Mouse (Mus musculus) cerebellum, adult 2 months (tissue): ENCODE data around the gene Ccdc3.

ENCODE experiments used
- CTCF ChIP-seq: fragments of 200-500 bp; IDR thresholded peaks from 2 replicates; pipeline ENCODE4 v1.5.1; 2011; ENCODE audit warnings: low read depth, mild to moderate bottlenecking, control low read depth, low read length, moderate library complexity, borderline replicate concordance; ENCODE audit not compliant: insufficient read depth
- POLR2A ChIP-seq: fragments of 200-500 bp; IDR thresholded peaks from 2 replicates; pipeline ENCODE4 v1.6.1; 2011; ENCODE audit warnings: low read length, control low read depth, borderline replicate concordance; ENCODE audit not compliant: insufficient read depth

GRCm38 (mm10) chr2:5099176-5099575 is 38.4 kb upstream of the Ccdc3 start:
- no peak for TF ChIP-seq POLR2A
- no peak for TF ChIP-seq CTCF
